Mouse (Mus musculus): ENCODE data around the gene Erg.

GRCm38 (mm10) chr16:95586311-95586602, at the start of gene Erg:
- no peak for TF ChIP-seq CTCF (IDR thresholded peaks at IDR 0.05; ENCODE audit: borderline replicate concordance, insufficient read depth, low read depth, low read length)
- TF ChIP-seq POLR2A (IDR thresholded peaks at IDR 0.05; ENCODE audit: borderline replicate concordance, insufficient read depth, low read length), result no peak
